ENCODE assay signal across 9 mouse cellular contexts in genomic region chr1:174172605-174173004, GRCm38 (mm10). TPM values are rescaled to one million over a fixed set of nuclear protein-coding genes. Genes with fewer than 3 reads are reported as not detected.
A peak's percentile ranks its signal among the peaks of the same experiment; 100 is the strongest.
DNase-seq lines count a peak whose midpoint lies in the region; ATAC-seq and TF ChIP-seq lines count a peak whose summit lies in the region.
"Had no signal": no experiment of that assay in that cellular context is flagged by ENCODE, and none has a peak within 500 bp of the region (broad histone marks: within the 10 kb centered on the region; RNA-seq: fewer than 3 reads in every experiment).

TSS of gene Spta1 (plus strand) at chr1:174172776.

- H3K9me3 ChIP-seq in forebrain, embryonic 10.5 days = no peaks in the 10 kb centered on the region
- no peaks in the 10 kb centered on the region for H3K9me3 ChIP-seq in forebrain, embryonic 15.5 days
- H3K9me3 ChIP-seq in heart, embryonic 10.5 days = no peaks in the 10 kb centered on the region
- H3K9me3 ChIP-seq in liver, postnatal 0 days (ENCODE audit: low read length) = no peaks in the 10 kb centered on the region
- H3K9me3 ChIP-seq: hindbrain, embryonic 15.5 days had no signal

- H3K36me3 ChIP-seq in forebrain, embryonic 10.5 days (replicated peaks) = no peaks in the 10 kb centered on the region
- H3K36me3 ChIP-seq in forebrain, embryonic 15.5 days = no peaks in the 10 kb centered on the region
- no peaks in the 10 kb centered on the region for H3K36me3 ChIP-seq in heart, embryonic 10.5 days
- peaks cover 9% of the 10 kb centered on the region for H3K36me3 ChIP-seq in liver, postnatal 0 days (replicated peaks; ENCODE audit: insufficient read depth, low read length)
- H3K36me3 ChIP-seq: hindbrain, embryonic 15.5 days had no signal

- H3K4me1 ChIP-seq in forebrain, embryonic 10.5 days = peaks cover 5% of the 10 kb centered on the region
- no peaks in the 10 kb centered on the region for H3K4me1 ChIP-seq in forebrain, embryonic 15.5 days
- H3K4me1 ChIP-seq in heart, embryonic 10.5 days = 0 out of 2 replicates have a peak, but pooled peaks cover 4% of the 10 kb centered on the region
- peaks cover 4% of the 10 kb centered on the region for H3K4me1 ChIP-seq in liver, postnatal 0 days (ENCODE audit: insufficient read depth)
- H3K4me1 ChIP-seq: hindbrain, embryonic 15.5 days had no signal

- WGBS in forebrain, embryonic 10.5 days = 22% methylated on average over 3 of the region's 3 CpGs
- 18% methylated on average over 3 of the region's 3 CpGs for WGBS in forebrain, embryonic 15.5 days
- 22% methylated on average over 3 of the region's 3 CpGs for WGBS in heart, embryonic 10.5 days
- 36% methylated on average over 3 of the region's 3 CpGs for WGBS in liver, postnatal 0 days (ENCODE audit: insufficient replicate concordance)

- H3K9ac ChIP-seq in forebrain, embryonic 15.5 days (replicated peaks) = no peak within 1 kb of the TSS
- peak within 1 kb of the TSS; percentile 67 for H3K9ac ChIP-seq in liver, postnatal 0 days (replicated peaks)
- H3K9ac ChIP-seq: hindbrain, embryonic 15.5 days had no signal

- TF ChIP-seq CTCF in brain, embryonic 14.5 days (IDR thresholded peaks at IDR 0.05; ENCODE audit: borderline replicate concordance, extremely low read depth, insufficient read depth, insufficient read length) = no peak
- TF ChIP-seq CTCF in liver, postnatal 0 days (IDR thresholded peaks at IDR 0.05; ENCODE audit: low read depth) = no peak
- TF ChIP-seq CTCF in layer of hippocampus, adult 2 months (conservative IDR thresholded peaks at IDR 0.05) = no peak

- peak within 1 kb of the TSS; percentile 66 for H3K27ac ChIP-seq in forebrain, embryonic 10.5 days
- H3K27ac ChIP-seq in forebrain, embryonic 15.5 days (replicated peaks) = no peak within 1 kb of the TSS
- H3K27ac ChIP-seq in heart, embryonic 10.5 days = peak within 1 kb of the TSS; percentile 72; the same call in 1 of the 2 replicates
- peak within 1 kb of the TSS; percentile 84 for H3K27ac ChIP-seq in liver, postnatal 0 days (ENCODE audit: low read depth)
- no peak within 1 kb of the TSS for H3K27ac ChIP-seq in layer of hippocampus, adult 2 months
- H3K27ac ChIP-seq: hindbrain, embryonic 15.5 days had no signal

- DNase-seq in forebrain, embryonic 10.5 days (ENCODE audit: extremely low spot score, low spot score) = peak; percentile 18
- peak; percentile 15 for DNase-seq in brain, embryonic 14.5 days (ENCODE audit: low read depth)
- DNase-seq in heart, embryonic 10.5 days (ENCODE audit: low spot score) = no peak
- DNase-seq in liver, postnatal 0 days = peak; percentile 66
- DNase-seq in layer of hippocampus, adult 9-10 months (ENCODE audit: low spot score) = no peak
- no peak for DNase-seq in adrenal gland, postnatal 25 days
- no peak for DNase-seq in layer of hippocampus, adult 2 months (ENCODE audit: low spot score in 2 of 2)

- peak; percentile 95 for TF ChIP-seq EP300 in liver, postnatal 0 days (IDR thresholded peaks at IDR 0.05; ENCODE audit: low read depth)

- TF ChIP-seq POLR2A in brain, embryonic 14.5 days (IDR thresholded peaks at IDR 0.05; ENCODE audit: borderline replicate concordance, extremely low read depth, insufficient read depth, insufficient read length, poor library complexity, severe bottlenecking) = no peak

- H3K4me2 ChIP-seq in forebrain, embryonic 15.5 days (replicated peaks) = no peak within 1 kb of the TSS
- peak within 1 kb of the TSS; percentile 67 for H3K4me2 ChIP-seq in liver, postnatal 0 days (ENCODE audit: low read depth, low read length)
- H3K4me2 ChIP-seq: hindbrain, embryonic 15.5 days had no signal

- no peak within 1 kb of the TSS for H3K4me3 ChIP-seq in forebrain, embryonic 10.5 days
- H3K4me3 ChIP-seq in forebrain, embryonic 15.5 days = no peak within 1 kb of the TSS
- H3K4me3 ChIP-seq in heart, embryonic 10.5 days = peak within 1 kb of the TSS; percentile 32; the same call in 1 of the 2 replicates
- H3K4me3 ChIP-seq in liver, postnatal 0 days (ENCODE audit: low read depth, low read length) = peak within 1 kb of the TSS; percentile 52
- H3K4me3 ChIP-seq in layer of hippocampus, adult 2 months = no peak within 1 kb of the TSS
- H3K4me3 ChIP-seq: hindbrain, embryonic 15.5 days had no signal

- H3K27me3 ChIP-seq in forebrain, embryonic 10.5 days (ENCODE audit: poor library complexity, severe bottlenecking) = no peaks in the 10 kb centered on the region
- no peaks in the 10 kb centered on the region for H3K27me3 ChIP-seq in forebrain, embryonic 15.5 days
- no peaks in the 10 kb centered on the region for H3K27me3 ChIP-seq in heart, embryonic 10.5 days (ENCODE audit: insufficient read depth, poor library complexity, severe bottlenecking)
- no peaks in the 10 kb centered on the region for H3K27me3 ChIP-seq in liver, postnatal 0 days (ENCODE audit: insufficient read depth, low read length)
- H3K27me3 ChIP-seq: hindbrain, embryonic 15.5 days had no signal

- no peak for ATAC-seq in forebrain, embryonic 15.5 days (replicated peaks)
- ATAC-seq in liver, postnatal 0 days = peak; percentile 72

RNA-seq across cellular contexts. Expression of gene Spta1, which starts in this region (rescaled TPM):
- 1.8 and 2.7 TPM in 2 replicates for polyA plus RNA-seq in forebrain, embryonic 10.5 days (2016; fragmentation: Nextera tagmentation; extraction: Ambion mirVana)
- 0.08 and 0.13 TPM in 2 replicates for polyA plus RNA-seq in forebrain, embryonic 15.5 days (2015; fragmentation: Nextera tagmentation; extraction: Ambion mirVana)
- polyA plus RNA-seq in brain, embryonic 14.5 days (2012; rRNA removed) = 0.03 and 0.11 TPM in 2 replicates
- polyA plus RNA-seq in heart, embryonic 10.5 days (2016; fragmentation: Nextera tagmentation; extraction: Ambion mirVana) = 3.8 and 6.7 TPM in 2 replicates
- 6.7 and 9.4 TPM in 2 replicates for polyA plus RNA-seq in liver, postnatal 0 days (2015; fragmentation: Nextera tagmentation; extraction: Ambion mirVana)
- total RNA-seq in adrenal gland, postnatal 25 days (2021) = 0.97 and 1.4 TPM in 2 replicates
- total RNA-seq in layer of hippocampus, adult 2 months (2021) = under 1 TPM in 1 of 2 experiments, not detected in 1; 0.05 TPM

Comparison
In these comparisons a context has a peak if more than half of its experiments do, and no peak if none do; other contexts are left out.
1. H3K27ac ChIP-seq: peak in forebrain, embryonic 10.5 days (single experiment), heart, embryonic 10.5 days (single experiment) and liver, postnatal 0 days (single experiment); none in forebrain, embryonic 15.5 days (single experiment) and layer of hippocampus, adult 2 months (single experiment).
2. Peak in DNase-seq in brain, embryonic 14.5 days; RNA of the gene not detected or under 1 TPM.
3. DNase-seq: peak in forebrain, embryonic 10.5 days (single experiment) and liver, postnatal 0 days (single experiment); none in heart, embryonic 10.5 days (single experiment), layer of hippocampus, adult 9-10 months (single experiment), adrenal gland, postnatal 25 days (single experiment) and layer of hippocampus, adult 2 months (0 of 2).
4. H3K4me3 ChIP-seq: peak in heart, embryonic 10.5 days (single experiment) and liver, postnatal 0 days (single experiment); none in forebrain, embryonic 10.5 days (single experiment), forebrain, embryonic 15.5 days (single experiment) and layer of hippocampus, adult 2 months (single experiment).